Mouse (Mus musculus): ENCODE data around the gene St3gal5.

The St3gal5 gene

DNA sequence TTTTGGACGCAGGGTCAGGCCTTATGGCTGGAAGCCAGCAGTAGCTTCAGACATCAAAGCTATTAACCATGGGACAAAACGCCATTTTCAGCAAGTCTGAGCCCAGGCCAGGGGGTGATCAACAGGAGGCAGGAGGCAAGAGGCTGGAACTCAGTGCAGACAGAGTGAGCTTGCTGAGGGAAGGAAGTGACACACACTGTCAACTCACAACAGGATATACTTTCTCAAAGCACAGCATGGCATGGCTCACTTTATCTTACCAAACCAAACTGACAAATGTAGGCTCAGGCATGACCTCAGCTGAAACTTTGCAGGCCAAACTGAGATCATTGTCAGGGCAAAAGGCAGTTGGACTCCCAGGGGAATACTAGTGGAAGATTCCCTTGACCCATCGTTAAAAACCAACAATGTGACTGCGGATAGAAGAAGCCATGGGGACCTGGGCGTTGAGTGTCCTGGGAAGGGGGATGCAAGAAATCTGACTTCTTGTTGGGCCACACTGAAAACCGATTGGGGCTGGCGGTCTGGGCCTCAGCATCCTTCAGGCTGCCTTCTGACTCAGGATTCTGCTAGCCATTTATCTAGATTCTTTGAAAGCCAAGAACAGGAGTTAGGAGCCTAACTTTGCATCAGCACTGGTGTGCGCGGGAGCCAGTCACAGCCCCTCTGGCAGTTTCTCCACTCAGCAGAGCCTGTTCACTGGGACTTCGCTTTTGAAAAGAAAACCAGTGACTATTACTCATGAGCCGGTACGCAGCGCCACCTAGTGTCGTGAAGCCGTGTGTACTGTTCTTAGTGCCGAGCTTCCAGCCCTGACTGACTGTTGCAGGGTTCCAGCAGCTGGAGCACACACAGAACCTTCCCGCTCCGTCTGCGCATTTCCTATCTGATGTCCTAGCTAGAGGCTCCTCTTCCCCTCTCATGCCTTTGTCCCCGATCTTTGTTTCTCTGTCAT lies 67.2 kb downstream of the St3gal5 start:
- DNase-seq (ENCODE audit: low spot score) = peak; percentile 68

DNA sequence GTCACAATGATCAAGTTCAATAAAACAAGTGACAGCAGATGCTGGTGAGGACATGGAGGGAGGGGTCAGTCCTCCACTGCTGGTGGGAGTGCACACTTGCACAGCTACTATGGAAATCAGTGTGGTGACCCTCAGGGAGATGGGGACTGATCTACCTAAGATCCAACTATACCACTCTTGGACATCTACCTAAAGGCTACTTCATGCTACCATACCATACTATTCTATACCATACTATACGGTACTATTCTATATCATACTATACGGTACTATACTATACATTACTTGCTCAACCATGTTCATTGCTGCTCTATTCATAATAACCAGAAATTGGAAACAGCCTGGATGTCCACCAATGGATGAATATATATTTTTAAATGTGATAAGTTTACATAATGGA lies 68.5 kb downstream of the St3gal5 start:
- DNase-seq (ENCODE audit: low spot score) = no peak

DNA sequence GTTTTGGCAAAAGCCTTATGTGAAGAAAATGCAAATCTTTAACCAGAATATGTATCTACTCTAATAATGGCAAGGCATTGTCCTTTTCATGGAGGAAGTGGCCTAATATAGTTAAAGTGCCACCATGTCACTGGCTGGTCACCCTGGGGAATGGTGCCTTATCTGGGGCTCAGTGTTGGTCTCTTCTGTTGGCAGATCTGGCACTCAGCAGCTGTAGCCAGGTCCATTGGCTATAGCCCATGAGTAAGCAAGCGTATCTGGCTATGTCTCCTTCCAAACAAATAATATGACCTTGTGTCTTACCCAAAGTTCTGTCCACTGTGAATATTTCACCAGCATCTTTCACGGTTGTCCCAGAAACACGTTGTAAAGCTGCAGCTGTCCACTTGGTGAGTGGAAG lies 74.0 kb downstream of the St3gal5 start:
- no peak for DNase-seq (ENCODE audit: low spot score)

DNA sequence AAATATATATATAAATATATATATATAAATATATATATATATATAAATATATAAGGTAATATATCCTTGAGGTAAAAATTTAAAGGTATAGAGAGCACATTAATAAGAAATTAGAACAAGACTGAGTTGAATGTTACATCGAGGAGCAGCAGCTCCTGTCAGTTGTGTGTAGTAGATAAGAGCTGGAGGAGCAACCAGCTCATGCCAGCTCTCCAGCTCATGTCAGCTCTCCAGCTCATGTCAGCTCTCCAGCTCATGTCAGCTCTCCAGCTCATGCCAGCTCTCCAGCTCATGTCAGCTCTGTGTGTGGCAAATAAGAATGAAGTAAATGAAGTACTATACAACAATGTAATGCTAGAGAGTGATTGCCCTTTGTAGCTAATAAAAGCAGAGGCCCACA lies 76.0 kb downstream of the St3gal5 start:
- DNase-seq (ENCODE audit: low spot score) = no peak

DNA sequence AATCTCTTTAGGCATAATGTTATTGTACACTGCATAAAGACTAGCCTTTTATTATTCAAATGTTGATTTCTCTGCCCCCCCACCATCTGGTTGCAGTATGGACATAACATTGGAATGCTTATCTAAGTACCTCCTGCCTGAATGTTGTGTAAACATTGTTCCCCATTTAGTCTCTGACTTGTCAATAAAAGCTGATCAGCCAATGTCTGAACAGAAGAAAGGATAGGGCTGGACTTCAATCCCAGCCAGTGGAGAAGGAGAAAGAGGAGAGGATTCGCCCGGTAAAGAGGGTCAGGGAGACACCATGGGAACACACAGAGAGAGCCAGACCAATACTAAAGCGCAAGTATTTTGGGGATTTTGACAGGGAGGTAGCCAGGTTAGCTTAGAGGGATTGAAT lies 78.0 kb downstream of the St3gal5 start:
- no peak for DNase-seq (ENCODE audit: low spot score)

DNA sequence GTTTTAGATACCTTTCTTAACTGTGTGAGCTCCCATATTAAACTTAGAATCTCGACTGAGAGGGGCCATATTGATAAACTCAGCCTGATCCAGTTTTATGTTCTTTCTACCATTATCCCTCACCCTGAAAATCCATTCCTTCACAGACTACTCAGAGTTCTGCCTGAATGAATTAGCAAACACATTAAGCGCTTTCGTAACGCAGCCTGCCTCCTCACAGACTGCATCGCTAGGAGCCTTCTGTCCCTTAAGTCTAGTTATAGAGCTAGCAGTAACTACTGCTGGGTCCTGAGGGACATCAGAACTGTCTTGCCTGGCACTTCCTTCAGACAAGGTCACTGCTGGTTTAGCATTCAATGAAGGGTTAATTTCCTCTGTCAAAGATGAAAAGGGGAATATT lies 78.6 kb downstream of the St3gal5 start:
- DNase-seq (ENCODE audit: low spot score) = no peak

DNA sequence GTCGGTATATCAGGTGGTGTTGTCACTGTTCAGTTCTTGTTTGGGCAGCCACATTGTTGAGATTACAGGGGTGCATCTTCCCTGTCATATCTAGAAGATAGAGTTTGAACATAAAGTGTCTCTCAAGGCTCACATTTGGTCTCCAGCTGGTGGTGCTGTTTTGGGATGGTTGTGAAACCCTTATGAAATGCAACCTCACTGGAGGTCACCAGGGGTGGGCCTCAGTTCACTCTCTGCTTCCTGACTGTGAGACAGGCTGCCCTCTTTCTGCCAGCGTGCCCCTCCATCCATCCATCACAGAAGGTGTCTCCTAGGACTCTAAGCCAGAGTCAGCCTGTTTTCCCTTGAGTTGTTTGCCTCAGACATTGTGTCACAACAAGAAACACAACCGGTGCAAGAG lies 80.0 kb downstream of the St3gal5 start:
- no peak for DNase-seq (ENCODE audit: low spot score)

DNA sequence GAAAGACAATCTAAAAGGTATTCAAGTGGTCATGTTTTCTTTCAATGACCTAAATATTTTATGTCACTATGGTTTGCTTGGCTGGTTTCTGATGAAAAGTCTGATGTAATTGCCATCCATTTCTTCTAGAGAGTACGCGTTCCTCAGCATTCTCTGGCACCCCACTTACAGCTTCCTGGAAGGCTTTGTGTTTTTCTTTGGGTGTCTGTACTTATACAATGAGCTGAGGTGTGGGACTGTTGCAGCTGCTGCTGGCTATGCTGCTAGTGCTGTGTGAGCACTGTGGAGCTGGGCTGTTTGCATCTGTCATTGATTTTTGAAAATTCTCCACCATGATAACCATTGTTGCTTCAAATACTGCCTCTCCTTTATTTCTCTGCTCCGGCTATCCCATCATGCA lies 81.6 kb downstream of the St3gal5 start:
- no peak for DNase-seq (ENCODE audit: low spot score)

DNA sequence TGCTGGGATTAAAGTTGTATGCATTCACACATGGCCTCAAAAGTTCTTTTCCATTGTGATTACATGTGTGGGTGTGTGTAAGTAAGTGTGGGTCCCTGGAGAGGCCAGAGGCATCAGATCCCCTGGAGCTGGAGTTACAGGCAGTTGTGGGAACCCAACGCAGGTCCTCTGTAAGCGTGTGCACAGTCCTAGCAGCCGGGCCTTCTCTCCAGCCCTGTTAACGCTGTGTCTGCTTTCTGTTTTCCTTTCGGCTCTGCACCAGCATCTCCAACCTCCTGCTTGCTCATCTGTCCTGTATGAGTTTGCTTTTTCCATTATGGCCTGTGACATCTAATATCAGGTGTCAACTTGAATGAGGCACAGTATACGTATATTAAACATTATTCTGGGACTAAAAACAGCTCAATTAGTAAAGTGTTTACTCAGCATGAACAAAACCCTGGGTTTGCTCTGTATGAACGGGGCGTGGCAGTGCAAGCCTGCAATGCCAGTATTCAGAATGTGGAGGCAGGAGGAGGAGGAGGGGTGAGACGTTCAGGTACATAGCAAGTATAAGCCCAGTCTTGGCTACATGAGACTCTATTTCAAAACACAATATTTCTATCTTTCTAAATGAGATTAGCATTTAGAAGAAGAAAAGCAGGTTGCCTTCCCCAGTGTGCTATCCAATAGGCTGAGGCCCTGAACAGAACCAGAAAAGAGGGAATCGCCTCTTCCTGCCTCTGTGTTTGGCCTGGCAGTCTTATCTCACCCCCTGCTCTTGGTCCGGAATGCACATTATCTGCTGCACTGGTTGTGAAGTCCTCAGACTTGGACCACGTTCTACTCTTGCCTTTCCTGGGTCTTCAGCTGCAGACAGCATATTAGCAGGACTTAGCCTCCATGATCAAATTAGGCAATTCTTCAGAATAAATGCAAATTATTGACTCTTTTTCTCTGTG lies 82.4 kb downstream of the St3gal5 start:
- DNase-seq (ENCODE audit: low spot score) = no peak

DNA sequence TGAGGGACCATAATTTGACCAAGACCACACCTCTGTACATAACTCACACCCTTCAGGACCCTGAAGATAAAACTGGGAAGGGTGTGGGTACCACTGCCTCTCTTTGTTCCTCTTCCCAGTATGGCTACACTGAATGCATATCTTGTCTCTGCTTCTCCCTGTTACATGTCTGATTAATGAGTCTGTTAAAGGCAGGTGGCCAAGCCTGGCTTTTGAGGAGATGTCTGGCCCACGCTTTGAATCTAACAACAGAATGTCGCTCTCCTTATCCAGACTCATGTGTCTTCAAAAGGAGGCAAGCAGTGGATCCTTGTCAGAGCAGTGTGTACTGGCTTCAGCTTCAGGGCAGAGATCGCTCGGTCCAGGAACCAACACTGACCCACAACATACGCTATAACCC lies 87.2 kb downstream of the St3gal5 start:
- no peak for DNase-seq (ENCODE audit: low spot score)

DNA sequence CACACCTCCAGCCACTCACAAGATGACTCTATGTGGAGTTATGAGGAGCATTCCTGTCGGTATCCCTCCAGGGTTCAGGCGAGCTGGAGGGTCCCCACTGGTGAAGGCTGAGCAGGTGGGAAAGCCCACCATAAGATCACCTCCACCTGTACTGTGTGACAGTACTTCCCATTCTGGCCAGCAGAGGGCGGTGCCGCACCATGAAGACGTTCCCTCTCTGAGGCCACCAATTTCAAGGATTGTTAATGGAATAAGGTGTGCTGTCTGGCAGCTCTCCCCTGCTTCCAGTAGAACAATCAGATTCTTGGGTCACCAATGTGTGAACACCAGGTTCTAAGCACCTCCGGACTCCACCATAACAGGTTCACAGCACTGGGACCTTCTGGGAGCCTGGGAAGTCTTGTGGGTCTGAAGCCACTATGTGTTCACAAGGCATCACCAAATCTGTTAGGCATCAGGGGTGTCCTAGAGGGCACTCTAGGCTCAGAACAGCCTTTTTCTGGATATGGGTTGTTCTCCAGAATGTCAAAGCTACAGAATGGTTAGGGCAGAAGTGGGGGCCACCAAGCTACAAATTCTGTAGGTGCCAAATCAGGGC lies 88.6 kb downstream of the St3gal5 start:
- no peak for DNase-seq (ENCODE audit: low spot score)

DNA sequence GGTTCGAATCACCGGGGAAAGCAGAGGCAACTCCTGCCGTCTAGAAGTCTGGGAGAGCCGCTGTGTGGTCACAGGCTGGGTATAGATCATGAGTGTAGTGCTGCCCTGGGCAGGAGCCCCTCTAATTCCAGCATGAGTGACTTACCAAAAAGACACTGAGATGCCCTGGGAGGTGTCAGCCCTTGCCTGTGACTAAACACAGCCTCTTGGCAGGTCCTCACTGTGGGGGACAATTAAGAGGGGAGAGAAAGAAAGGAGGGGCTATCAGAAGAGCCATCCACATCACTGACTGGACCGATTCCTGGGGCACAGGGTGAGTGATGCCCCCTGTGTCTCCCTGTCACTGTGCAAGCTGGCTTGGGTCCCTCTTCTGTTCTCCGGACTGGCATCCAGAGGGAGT lies 89.4 kb downstream of the St3gal5 start:
- no peak for DNase-seq (ENCODE audit: low spot score)

DNA sequence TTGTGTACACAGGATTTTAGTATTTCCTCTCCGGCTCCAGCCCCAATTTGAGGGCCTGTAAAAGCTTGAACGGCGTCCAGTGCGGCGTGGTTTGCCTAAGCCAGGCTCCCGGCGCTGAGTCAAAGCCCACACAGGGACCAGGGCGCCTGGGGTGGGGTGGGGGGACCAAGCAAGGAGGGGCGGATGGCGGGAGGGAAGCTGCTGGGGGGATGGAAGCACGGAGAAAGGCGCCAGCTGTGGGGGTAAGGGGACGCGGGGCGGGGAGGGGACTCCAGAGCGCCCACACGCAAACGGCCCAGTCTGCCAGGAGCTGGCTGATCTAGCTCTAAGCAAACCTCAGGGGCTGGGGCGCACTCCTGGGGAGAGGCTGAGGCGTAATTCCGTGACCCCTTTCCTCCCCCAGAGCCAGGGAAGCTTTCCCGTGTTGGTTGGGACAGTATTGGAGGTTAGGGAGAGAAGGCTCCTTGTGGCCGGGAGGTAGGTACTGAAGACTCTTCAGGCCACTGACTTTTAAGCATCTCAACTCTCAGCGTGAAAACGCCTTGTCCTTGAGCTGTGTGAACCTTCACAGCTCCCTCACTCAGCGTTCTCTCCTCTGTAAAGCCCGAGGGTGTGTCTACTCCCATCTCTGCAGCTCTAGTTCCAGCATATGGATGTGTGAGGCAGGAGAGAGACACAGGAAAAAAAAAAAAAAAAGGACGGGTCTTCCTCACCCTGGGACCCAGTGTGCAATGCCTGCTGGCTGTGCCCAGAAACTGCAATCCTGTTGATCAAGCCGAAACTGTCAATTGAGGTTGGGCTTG lies 91.9 kb downstream of the St3gal5 start:
- DNase-seq (ENCODE audit: low spot score) = no peak

DNA sequence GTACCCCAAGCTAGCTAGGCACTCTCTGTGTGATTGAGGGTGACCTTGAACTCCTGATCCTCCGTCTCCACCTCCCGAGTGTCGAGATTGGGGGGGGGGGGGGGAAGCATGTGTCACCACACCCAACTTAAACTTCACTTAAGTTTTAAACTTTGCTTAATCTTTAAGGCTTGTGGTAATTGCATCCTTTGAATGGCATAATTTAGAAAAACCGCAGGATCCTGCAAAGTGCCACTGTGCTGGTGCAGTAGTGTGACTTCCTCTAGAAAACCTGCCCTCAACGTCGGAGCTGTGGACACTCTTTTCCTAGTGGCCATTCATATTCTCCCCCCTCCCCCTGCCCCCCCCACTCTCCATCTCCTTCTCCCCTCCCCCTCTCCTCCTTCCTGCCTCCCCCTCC lies 92.7 kb downstream of the St3gal5 start:
- no peak for DNase-seq (ENCODE audit: low spot score)

DNA sequence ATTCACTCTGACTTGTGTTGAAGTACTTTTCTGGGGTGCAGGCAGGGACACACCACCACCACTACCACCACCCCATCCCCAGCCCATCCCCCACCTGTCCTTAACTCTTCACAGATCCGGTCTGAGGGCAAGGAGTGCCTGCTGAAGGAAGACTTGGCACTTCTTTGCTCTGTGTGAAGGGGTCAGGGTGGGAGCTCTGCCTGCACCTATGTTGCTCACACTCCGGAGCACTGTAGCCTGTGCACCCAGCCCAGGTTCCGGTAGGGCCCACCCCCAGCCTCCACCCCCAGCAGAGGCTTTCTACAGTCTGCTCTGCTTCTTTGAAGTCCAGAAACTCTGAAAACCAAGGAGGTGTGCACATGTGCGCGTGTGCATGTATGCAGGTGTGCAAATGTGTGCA lies 93.2 kb downstream of the St3gal5 start:
- no peak for DNase-seq (ENCODE audit: low spot score)

DNA sequence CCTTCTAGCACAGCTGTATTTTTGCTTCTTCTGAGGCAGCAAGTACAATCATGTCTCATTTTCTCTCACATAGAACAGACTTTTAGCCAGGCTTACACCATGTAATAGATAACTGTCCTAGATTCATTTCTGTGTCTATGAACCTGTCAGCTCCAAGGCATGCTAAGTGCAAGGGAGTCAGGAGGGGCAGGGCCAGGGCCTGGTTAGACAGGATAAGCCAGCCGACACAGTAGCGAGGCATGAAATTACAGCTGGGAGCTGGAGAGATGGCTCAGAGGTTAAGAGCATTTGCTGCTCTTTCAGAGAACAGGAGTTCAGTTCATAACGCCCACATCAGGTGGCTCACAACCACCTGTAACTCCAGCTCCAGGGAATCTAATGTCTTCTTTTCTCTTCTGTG lies 99.3 kb downstream of the St3gal5 start:
- no peak for DNase-seq (ENCODE audit: low spot score)

DNA sequence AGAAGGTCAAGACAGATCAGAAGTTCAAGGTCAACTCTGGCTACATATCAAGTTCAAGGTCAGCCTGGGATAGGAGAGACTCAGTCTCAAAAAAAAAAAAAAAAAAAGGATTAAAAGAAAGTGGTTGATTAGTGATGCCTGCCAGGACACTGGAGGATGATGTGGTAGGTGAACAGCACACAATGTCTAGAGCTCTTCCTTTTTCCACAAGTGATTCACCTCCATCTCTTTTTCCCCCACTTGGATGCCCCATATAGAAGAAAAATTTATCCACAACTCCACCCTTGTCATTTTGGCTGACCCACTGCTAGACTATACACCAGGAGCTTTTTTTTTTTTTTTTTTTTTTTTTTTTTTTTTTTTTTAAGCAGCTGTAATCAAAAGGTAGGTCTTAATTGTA lies 100.1 kb downstream of the St3gal5 start:
- no peak for DNase-seq (ENCODE audit: low spot score)

DNA sequence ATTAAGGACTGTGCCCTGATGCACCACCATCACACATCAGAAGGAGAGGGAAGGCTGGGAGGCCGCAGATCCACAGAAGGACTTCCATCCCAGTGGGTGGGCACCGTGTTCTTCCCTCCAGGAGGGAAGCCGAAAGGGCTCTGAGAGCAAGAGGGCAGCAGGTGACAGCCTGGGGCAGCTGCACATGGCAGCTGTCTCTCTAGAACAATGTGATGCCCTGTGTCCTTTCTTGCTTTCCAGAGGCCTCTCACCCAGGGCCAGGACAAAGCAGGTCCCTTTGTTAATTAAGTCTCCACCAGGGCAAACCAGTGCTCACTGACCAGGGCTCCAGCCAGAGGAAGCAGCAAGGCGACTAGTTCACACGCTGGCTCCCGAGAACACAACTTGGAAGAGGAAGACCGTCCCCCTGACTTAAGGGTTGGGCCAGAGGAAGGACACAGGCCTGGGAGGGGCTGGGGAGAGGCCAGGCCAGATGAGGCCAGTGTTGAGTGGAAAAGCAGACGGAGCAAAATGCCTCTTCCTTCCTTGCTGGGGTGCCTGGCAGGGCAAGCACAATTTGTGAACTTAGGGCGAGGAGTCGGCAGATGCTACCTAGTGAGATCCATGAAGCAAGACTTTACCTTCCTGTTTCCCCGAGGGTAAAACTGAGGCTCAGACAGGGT lies 103.3 kb downstream of the St3gal5 start:
- no peak for DNase-seq (ENCODE audit: low spot score)

DNA sequence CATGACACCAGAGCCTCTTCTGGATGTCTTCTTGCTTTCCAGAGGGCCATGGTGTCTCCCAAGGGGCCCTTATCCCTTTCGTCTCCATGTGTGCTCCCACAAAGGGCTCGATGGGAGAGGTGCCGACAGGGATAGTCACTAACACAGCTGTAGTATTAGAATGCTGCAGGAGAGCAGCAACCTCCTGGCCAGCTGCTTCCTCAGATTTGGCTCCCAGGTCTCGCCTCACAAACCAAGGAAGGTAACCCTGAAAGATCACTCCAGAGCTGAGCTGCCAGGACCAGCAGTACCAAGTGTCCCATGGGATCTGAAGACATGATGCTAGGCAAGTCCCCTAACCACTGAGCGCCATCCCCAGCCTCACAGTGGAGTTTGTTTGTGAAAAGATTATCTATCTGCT lies 105.3 kb downstream of the St3gal5 start:
- no peak for DNase-seq (ENCODE audit: low spot score)

DNA sequence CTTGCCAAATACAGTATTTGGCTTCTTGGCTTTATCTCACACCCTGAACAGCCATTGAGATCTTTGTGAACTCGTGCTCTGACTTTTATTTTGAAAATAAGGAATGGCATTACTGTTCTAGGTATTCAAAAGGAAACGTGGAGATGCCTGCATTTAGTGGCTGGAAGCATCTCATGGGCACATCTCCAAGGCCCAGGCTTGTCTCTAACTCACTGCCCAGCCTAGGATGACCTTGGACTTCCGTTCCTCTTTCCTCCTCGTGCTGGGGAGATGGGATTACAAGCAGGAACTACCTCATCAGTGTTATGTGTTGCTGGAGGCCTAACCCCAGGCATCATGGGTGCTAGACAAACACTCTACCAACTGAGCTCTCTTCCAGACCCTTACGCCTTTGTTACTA lies 105.9 kb downstream of the St3gal5 start:
- DNase-seq (ENCODE audit: low spot score) = no peak
